Mouse (Mus musculus): ENCODE measurements around the gene Srsf2.
"Not testable (repeated sequence)": the region's sequence is repeated elsewhere in the genome, so short reads cannot be mapped to it uniquely, and the experiment has no call there.

The Srsf2 gene

DNA sequence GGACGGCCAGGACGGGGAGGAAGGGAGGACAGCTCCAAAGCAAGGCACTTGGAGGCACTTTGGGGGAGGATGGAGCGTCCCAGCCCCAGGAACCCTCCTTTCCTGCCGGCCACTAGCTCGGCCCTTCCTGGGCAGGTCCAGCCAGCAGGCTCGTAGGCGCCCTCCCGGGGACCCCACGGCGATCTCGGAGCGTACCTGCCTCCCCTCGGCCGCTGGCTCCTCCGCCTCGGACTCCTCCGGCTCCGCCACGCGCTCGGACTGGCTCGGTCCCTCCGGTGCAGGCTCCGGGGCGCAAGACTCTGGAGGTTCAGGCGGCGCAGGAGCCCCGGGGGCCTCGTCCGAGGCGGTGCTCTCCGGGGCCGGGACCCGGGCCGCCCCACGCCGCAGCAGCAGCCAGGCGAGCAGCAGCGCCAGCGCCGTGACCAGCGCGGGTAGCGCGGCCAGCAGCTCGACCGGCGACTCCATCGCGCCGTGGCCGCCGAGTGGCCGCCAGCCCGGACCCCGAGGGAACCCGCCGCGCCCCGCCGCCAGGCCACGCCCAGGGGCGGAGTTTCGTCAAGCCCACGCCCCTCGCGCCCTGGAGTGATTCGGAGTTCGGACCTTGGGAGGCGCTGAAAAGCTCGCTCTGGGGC, 25.2 kb downstream of the Srsf2 start, which contains the start of gene Mxra7:
Mxra7 (minus strand) TSS at position 513 of the 632 bp plus-strand sequence.
- in situ Hi-C loops (cut with MboI, MseI), result no loop called here

DNA sequence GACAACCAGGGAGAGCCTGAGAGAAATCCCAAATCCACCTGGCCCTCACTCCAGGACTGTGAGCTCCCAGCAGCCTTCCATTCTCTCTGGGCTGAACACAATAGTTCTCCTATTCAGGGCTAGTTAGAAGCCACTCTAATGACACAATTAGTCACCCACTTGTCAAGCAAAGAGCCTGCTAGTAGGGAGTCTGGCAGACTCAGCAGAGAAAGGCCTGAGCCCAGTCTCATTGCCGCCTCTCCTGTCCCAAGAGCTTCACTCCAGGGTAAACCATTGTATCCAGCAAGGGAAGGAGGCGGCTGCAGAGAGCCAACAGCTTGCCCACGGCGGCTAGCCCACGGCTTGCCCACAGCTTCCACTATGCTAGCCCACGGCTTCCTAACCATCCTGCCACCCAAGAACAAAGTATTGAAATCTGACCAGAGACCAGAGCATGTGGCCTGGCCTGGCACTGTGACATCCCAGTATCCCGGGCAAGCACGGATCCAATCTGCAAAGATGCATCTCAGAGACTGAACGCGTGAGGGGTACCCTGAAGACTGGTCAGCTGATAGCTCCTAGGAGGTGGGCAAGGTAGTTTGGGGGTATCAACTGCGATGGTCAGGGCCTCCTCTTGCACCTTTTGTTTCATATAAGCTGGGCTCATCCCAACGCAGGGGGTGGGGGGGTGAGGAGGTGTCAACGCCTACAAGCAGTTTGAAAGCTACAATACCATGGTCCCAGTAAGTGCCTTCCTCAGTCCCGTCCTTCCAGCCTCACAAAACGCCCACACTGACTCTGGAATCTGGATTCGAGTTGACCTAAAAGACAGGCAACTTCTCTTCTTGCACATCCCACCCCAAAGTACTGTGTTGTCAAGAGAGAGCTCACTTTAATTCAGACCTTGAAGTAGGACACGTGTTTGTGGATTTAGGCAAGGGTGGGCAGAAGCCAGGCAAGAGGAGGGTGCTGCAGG, 26.1 kb downstream of the Srsf2 start:
- in situ Hi-C loops (cut with MboI, MseI), result no loop called here

DNA sequence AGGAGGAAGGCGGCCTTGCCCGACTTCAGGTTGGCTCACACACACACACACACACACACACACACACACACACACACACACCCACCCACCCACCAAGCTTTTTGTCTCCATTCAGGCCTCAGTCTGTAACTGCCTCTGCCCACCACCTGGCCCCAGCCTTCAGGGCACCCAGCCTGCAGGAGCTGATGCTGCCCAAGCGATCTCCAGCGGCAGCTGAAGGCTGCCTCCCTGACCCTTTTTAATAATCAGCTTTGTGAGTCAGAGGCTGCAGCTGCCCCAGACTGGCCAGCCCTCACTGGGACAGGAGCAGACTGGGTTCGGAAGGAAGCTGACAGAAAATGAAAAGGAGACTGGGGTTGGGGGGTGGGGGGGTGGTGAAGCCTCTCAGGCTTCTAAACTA, 27.7 kb downstream of the Srsf2 start:
- in situ Hi-C loops (cut with MboI, MseI), result no loop called here

DNA sequence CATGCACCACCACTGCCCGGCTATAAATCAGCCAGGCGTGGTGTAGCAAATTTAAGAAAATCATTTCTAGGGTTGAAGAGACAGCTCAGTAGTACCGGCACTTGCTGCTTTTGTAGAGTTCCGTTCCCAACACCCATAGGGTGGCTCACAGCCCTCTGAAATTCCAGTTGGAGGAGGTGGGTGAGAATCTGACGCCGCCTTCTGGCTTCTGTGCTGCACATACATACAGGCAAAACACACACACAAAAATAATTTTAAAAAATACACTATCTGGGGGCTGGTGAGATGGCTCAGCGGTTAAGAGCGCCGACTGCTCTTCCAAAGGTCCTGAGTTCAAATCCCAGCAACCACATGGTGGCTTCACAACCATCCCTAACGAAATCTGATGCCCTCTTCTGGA, 29.0 kb downstream of the Srsf2 start:
- in situ Hi-C loops (cut with MboI, MseI), result not testable (repeated sequence)

DNA sequence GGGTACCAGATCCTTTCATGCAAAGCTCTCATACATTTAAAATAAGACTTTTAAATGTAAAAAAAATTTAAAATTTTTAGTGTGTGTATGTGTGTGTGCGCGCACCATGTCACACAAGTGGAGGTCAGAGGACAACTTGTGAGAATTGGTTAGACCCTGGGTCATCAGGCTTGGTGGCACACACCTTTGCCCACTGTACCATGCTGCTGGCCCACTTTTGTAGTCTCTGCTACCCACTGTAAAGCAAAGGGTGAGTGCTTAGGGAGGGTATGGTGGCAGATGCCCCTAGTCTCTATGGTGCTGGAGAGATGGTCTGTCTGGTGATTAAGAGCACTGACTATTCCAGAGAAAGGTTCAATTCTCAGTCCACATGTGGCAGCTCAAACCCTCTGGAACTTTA, 29.6 kb downstream of the Srsf2 start:
- in situ Hi-C loops (cut with MboI, MseI), result no loop called here

DNA sequence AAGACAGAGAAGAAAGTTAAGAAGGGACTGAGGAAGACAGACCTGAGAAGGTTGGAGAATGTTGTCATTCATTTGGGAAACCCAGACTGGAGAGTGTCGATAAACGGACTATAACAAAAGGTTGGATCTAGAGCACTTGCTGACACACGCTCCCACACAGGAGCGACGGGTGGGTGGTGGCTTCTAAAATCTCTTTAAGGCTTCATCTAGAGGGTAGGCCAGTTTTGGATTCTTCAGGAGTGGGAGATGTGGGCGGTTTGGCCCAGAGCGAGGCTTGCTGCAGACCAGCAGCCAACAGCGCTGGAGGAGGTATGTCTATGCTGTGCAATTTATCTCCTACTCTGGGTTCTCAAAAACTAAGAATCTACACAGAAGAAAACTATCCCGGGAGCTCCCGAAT, 30.3 kb downstream of the Srsf2 start:
- in situ Hi-C loops (cut with MboI, MseI), result no loop called here

DNA sequence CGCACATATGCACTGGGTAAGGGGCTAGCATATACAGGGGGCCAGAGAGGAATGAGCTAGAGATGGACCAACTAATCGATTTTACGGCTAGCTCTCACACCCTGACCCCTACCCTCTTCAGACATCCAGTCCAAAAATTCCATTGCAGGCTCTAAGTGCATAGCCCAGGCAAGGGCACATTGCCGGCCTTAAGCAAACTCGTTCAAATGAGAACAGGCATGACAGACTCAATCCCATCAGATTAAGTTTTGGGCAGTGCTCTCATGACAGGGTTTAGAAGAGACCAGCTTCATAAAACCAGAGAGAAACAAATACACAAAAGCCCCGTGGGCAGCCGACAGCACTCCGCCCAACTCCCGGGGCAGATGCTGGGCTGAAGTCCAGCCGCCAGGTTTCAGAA, 30.7 kb downstream of the Srsf2 start:
- in situ Hi-C loops (cut with MboI, MseI), result no loop called here

DNA sequence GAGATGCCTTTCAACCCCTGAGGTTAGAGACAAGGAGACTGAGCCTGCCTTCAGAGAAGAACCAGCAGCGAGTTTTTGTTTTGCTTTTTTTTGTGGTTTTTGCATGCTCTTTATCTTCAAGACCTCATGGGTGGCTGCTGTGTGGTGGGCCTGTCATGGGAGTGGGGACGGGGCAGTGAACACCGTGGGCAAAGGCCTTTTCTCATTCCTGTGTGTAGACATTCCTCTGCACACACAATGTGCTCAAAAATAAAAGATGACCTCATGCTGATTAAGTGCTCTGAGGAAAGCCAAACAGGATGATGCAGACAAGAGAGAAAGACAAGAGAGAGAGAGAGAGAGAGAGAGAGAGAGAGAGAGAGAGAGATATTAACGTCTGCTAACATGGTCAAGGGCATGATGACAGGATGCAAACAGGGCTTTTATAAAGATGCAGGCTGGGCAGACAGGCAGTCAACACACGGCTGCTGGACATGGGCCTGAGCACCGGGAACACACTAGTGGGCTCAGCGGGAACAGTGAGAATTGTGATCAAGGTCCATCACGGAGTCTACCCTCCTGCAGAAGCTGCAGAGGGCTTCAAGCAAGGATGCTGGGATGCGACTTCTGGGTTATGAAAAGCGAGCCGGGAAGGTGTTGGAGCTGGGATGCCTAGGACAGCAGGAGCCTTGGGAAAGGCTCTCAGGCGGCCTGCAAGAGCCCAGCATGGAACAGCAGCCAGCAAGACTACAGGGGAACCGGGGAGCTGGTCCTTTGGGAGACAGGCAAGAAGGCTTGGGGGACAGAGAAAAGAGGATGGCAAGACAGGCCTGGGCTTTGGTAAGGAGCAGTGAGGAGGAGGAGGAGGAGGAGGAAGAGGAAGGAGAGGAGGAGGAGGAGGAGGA, 31.6 kb downstream of the Srsf2 start:
- in situ Hi-C loops (cut with MboI, MseI), result no loop called here

DNA sequence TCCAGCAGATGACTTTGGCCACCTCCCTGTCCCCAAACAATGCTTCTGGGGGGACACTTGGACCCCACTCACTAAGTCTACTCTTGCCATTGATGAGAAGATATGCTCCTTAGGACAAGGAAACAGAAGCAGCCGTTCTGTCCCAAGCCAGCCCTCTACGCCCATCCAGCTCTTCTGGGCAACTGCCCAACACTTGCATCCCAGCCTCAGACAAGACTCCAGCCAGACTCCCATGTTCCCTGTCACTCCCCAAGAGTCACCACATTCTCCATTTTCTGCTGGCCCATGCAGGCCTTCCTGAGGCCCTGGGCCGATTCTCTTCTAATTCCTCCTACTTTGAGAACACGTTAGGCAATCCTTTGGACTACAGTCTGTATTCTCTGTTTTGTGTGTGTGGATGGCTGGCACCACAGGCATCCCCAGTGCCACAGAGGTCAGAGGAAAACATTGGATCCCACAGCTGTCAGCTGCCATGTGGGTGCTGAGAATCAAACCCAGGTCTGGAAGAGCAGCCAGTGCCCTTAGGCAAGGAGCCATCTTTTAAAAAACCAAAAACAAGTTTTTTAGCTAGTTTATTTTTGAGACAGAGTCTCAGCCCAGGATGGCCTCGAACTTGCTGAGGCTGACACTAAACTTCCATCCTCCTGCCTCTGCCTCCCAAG, 32.8 kb downstream of the Srsf2 start:
- in situ Hi-C loops (cut with MboI, MseI), result no loop called here

DNA sequence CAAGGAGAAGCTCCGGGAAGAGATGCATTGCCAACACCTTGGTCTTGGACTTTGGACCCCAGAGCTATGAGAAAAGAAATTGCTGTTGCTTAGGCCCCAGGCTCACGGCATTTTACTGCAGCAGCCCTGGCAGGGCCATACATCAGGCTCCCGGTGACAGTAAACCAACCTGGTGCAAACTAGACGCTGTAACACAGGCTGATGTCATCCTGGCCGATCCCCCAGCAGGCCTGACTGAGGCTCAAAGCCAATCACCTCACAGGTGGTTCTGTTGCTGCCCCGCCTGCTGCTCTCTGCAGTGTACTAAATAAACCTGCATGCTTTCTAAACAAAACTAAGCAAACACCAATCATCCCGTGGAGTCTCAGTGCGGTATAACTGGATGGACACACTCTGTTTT, 34.2 kb downstream of the Srsf2 start:
- in situ Hi-C loops (cut with MboI, MseI), result no loop called here

DNA sequence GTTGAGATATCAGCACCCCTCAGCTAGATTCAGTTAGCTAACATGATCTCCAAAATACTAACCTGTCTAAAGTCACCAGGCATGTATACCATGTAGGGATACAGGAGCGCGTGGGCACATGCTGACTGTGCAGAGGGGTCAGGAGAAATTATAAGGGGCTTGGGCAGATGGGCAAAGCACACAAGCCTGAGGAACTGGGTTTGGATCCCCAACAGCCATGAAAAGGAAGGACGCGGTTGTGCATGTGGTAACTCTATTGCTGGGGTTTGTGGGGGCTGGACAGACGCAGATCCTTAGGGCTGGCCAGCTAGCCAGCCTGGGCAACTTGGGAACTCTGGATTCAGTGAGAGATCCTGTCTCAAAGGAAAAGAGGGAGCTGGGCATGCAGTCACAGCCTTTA, 35.3 kb downstream of the Srsf2 start:
- in situ Hi-C loops (cut with MboI, MseI), result no loop called here

DNA sequence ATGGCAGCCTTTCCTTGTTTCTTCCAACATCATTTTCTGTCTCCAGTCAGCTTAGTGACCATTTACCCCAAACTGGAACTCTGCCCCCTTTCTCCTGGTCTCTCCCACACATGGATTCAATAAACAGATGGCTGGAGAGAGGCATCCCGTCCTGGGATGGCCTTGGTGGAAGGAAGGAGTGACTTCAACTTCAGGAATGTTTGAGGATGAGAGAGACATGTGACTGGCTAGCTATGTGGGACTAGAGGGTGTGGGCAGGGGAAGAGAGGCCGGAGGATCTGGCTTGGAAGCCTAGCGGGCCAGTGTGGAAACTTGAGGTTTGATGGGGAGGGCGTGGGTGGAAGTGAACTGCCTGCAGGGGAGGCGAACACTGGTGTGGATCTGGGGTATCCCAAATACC, 36.1 kb downstream of the Srsf2 start:
- in situ Hi-C loops (cut with MboI, MseI), result no loop called here

DNA sequence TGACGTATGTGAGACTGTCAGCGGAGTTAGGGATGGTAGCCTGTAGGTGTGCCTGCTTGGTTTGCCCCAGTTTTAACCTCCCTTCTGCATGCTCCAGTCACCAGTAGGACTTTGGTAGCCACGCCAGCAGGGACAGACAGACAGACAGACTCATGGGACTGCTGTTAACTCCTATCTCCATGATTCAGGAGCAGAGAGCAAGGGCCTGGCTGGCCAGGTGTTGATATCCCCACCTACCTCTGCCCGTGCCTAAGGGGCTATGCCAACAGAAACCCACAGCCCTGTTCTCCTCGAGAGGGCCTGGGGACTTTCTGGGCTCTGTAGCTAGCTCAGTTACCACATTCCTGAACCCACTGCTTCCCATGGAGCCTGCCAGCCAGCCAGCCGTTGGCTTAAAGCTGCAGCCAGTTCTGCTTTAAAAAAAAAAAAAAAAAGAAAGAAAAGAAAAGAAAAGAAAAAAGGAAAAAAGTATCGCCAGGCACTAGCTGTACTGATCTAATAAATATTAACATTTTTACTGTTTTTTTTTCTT, 37.9 kb downstream of the Srsf2 start:
- in situ Hi-C loops (cut with MboI, MseI), result no loop called here

DNA sequence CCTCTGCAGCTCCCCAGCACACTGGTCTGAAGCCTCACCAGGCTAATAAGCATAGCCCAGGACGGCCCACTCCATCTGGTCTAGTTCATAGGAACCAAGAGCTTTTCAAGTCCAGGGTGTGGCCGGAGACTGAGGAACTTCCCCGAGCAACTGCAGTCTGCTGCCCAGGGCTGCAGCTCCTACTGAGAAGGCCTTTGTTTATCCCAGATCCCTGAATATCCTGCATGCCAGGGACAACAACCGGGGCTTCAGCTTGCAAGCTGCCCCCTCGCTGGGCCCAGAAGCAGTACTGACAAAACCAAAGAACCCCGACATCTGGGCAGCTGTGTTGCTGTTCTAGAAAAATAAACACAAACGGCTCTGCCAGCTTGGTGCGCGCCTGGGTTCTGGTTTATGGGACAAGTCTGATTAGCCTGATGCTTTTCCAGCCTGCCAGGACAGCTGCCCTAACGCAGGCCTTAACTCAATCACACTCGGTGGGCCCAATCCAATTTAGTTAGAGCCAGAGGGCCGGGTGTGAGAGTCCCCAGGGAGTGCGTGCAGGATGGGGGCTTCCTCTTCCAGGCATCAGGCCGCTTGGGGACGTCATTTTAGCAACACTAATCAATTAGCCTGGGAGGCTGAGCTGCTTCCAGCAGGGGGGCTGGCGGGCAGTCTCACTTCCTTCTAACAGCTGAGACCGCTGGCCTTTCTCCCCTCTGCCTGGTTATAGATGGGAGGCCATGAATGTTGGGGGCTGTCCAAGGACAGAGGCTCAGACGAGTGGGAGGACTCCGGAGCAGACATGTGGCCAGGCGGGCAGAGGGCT, 38.6 kb downstream of the Srsf2 start:
- in situ Hi-C loops (cut with MboI, MseI), result no loop called here

DNA sequence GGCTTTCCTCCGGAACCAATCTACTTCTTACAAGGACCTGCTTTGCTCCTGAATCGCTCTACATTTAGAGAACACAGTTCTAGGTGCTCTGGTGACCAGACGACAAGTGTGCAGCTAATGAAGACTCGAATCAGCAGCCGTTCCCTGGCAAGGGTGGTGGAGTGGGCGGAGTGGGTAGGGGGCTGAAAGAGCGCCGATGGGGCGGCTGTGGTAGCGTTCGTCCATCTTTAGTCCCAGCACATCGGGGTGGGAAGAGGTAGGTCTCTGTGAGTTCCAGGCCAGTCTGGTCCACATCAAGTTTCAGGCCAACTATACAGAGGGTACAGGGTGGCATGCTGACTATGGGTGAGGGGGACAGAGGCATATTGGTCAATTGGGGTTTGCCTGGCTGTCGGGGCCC, 39.3 kb downstream of the Srsf2 start:
- in situ Hi-C loops (cut with MboI, MseI), result no loop called here

DNA sequence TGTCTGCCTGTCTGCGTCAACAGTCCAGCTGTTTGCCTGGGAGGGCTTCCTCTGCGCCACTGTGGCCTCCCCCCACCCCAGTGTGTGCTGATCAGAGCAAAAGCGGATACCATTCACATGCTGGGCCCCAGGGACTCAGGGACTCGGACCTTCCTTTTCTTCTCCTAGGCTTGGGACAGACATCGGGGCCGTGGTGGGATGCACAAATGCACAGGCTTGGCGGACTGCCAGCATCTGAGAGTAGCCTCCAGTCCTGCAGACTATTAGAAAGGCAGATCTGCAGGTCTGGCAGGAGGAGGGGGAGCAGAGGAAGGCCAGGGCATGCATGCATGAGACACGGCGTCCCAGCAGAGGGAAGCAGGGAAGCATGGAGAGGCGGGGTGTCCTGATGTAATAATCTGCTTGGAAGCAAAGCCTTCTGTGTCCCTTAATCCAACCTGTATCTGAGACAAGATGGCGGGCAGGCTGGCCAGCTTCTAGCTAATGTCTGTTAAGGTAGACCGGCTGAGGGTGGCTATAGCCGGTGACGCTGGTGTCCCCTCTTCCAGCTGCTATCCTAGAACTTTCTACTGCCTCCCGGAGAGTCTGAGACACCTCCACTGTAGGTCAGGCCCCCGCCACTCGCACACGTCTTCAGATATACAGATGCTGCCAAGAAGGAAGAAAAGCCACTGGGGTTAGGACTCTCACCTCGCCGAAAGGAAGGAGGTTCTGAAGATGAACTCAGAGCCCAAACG, 39.9 kb downstream of the Srsf2 start:
- in situ Hi-C loops (cut with MboI, MseI), result no loop called here

DNA sequence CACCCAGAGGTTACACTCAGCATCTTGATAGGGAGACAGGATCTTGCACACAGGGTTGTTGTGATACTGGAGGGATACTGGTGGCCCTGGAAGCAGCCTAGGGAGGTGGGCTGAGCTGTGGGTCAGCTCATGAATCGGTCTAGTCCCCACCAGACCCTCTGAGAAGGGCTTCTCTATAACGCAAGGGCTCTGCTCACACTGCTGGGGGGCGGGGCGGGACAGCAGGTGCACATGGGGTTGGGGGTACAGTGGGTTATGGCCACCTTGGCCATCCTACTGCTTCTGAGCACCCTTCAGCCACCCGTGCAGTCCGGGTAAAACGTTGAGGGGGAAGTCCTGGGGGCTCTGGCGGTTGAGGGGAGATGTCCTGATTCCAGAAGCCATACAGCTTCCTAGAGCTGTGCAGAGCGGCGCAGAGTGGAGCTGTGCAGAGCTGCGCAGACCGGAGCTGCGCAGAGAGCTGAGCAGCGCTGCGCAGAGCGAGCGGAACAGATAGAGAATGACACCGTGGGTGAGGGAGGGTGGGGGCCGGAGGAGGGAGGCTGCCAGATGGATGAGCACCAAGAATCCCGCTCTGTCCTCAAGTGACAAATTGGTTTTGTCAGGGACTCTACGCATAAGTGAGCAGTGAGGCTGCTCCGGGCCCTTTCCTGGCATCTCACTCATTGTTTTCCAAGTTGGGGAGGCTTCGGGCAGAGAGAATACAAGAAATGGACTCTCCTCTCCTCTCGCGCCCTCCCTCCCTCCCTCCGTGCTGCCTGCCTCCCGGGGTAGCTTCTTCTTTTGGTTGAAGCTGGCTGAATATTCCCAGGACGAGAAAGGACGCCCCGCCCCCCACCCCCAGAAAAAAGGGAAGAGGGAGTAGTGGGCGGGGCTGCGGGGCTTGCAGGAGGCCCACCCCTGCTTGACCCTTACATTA, 41.7 kb downstream of the Srsf2 start:
- in situ Hi-C loops (cut with MboI, MseI), result no loop called here

DNA sequence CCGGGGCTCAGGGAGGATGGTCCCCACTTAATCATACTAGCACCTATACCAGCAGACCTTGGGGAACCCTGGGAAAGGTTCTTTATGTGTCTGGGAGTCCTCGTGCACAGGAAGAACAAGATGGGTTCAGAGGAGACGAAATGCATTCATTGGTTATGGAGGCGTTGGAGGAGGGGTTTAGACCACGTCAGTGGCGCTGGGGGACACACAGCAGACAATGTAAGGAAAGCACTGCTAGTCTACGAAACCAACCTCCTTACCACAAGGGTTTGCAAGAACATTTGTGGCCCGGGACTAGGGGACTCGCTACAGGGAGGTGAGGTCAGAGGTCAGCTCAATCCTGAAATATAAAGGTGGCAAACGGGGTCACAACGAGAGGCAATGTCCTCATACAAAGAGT, 42.4 kb downstream of the Srsf2 start:
- in situ Hi-C loops (cut with MboI, MseI), result no loop called here

DNA sequence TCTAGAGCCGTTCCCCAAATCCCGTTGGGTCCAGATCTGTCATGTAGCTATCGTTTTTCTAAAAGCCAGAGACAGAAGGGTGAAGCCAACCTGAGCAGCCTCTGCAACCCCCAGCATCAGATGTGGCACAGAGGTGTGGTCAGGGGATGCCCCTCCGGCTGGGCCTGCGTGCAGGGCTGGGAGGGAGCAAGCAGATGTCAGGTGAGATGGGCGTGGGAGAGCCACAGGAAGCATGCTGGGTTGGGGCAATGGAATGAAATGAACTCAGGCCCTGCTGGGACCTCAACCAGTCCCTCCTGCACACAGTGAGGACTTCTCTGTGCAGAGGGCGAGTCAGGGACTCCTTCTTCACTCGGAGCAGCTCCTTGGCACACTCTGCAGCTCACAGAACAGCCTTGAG, 43.4 kb downstream of the Srsf2 start:
- in situ Hi-C loops (cut with MboI, MseI), result loop anchor here (5.0 kb wide), 1 partner anchor 162 kb away; no protein-coding TSS in a partner anchor

All from T-helper 1 cell (primary cell).